Mouse (Mus musculus) G1E (cell line): ENCODE data around the gene Acbd6.

Experiments used
- CTCF ChIP-seq: IDR thresholded peaks from 2 replicates; pipeline ENCODE4 v1.5.1; 2012; ENCODE audit warnings: low read depth, low read length, inconsistent platforms, mixed read lengths
- GATA1 ChIP-seq: IDR thresholded peaks from 2 replicates; pipeline ENCODE4 v1.6.1; 2012; ENCODE audit warnings: borderline replicate concordance, low read length, inconsistent platforms, mixed read lengths
- GATA2 ChIP-seq: IDR thresholded peaks from 2 replicates; pipeline ENCODE4 v1.6.1; 2012; ENCODE audit warnings: low read depth, low read length, inconsistent platforms, borderline replicate concordance
- TAL1 ChIP-seq: conservative IDR thresholded peaks from 2 replicates; pipeline ENCODE4 v1.6.1; 2012; ENCODE audit warnings: low read depth, low read length, inconsistent platforms, mixed read lengths

- TF ChIP-seq CTCF (no peak), TAL1 (no peak), GATA1 (no peak), GATA2 (no peak)
These were observed 88.7 kb downstream of the Acbd6 start for GRCm38 (mm10) chr1:155646345-155647307.
